Mouse (Mus musculus) erythroblast, embryonic 14.5 days (primary cell): ENCODE data around the gene Cdh23.

Experiments used
- GATA1 ChIP-seq: IDR thresholded peaks from 2 replicates; pipeline ENCODE4 v1.6.1; 2012; ENCODE audit warnings: low read length, inconsistent platforms, mixed read lengths
- TAL1 ChIP-seq: IDR thresholded peaks from 3 replicates; pipeline ENCODE4 v1.6.1; 2012; ENCODE audit warnings: low read length, inconsistent platforms, mixed read lengths

- TF ChIP-seq TAL1 (no peak), GATA1 (no peak)
Measured at GRCm38 (mm10) chr10:60743681-60744080, 47.4 kb upstream of the Cdh23 start.
